Mouse (Mus musculus) kidney, embryonic 16.5 days (tissue): ENCODE measurements at regions not wholly inside any gene's neighbourhood (a gene's known extent, or its start where the extent isn't known, plus 50 kb on each side); places are given as distances from the start of the nearest gene placed in this dataset.

Source experiments
- ATAC-seq: fragments of 200-750 bp; cut with Nextera tagmentation; 2 replicates; pipeline ENCODE4 v1.8.0; 2017; ENCODE audit warnings: moderate TSS enrichment; ENCODE audit not compliant: low FRiP score, low TSS enrichment
- H3K27ac ChIP-seq: fragments of 300-500 bp; sonication (generic); 2 replicates; pipeline ENCODE4 v1.5.1; 2014; ENCODE audit warnings: low read length
- H3K27me3 ChIP-seq: fragments of 300-500 bp; sonication (generic); 2 replicates; pipeline ENCODE4 v1.6.1; 2014; ENCODE audit warnings: low read length, control low read depth, mixed read lengths; ENCODE audit not compliant: insufficient read depth
- H3K36me3 ChIP-seq: fragments of 300-500 bp; sonication (generic); 2 replicates; pipeline ENCODE4 v1.6.1; 2014; ENCODE audit warnings: low read length, control low read depth, mixed read lengths; ENCODE audit not compliant: insufficient read depth
- H3K4me1 ChIP-seq: fragments of 300-500 bp; sonication (generic); 2 replicates; pipeline ENCODE4 v1.6.1; 2014; ENCODE audit warnings: low read length, control low read depth, mixed read lengths; ENCODE audit not compliant: insufficient read depth
- H3K4me2 ChIP-seq: fragments of 300-500 bp; sonication (generic); replicated peaks from 2 replicates; pipeline ENCODE4 v1.6.1; 2014; ENCODE audit warnings: low read depth, low read length
- H3K4me3 ChIP-seq: fragments of 300-500 bp; sonication (generic); 2 replicates; pipeline ENCODE4 v1.5.1; 2014; ENCODE audit warnings: mild to moderate bottlenecking, low read length
- H3K9ac ChIP-seq: fragments of 300-500 bp; sonication (generic); replicated peaks from 2 replicates; pipeline ENCODE4 v1.6.1; 2014; ENCODE audit warnings: low read length
- H3K9me3 ChIP-seq: fragments of 300-500 bp; sonication (generic); 2 replicates; pipeline ENCODE4 v1.6.1; 2016; ENCODE audit warnings: low read length, control low read depth
- WGBS: fragments of 180-500 bp; shearing (Covaris S2); extraction: QIAGEN DNeasy Blood & Tissue Kit; methylation state at CpG from one replicate; pipeline ENCODE4 v1.1.7; 2014; 5-methylcytosine and 5-hydroxymethylcytosine counted together

- H3K9ac ChIP-seq: no peak overlapping the region
These were observed 333.6 kb upstream of the Ercc4 start for GRCm38 (mm10) chr16:12775876-12776275.

GRCm38 (mm10) chr16:12779079-12779478 is 330.4 kb upstream of the Ercc4 start:
- Histone ChIP-seq H3K36me3 (no peaks in the 10 kb centered on the region), H3K4me3 (no peak overlapping the region), H3K27ac (no peak overlapping the region), H3K9ac (no peak overlapping the region), H3K9me3 (no peaks in the 10 kb centered on the region), H3K4me2 (no peak overlapping the region), H3K4me1 (no peaks in the 10 kb centered on the region), H3K27me3 (no peaks in the 10 kb centered on the region)
- WGBS: 76% methylated on average over 3 of the region's 3 CpGs
- no peak for ATAC-seq

More at GRCm38 (mm10) chr16:12775876-12776275, 333.6 kb upstream of the Ercc4 start:
- no peaks in the 10 kb centered on the region for H3K4me1 ChIP-seq
- H3K27me3 ChIP-seq: no peaks in the 10 kb centered on the region
- no peak for ATAC-seq
- H3K9me3 ChIP-seq: no peaks in the 10 kb centered on the region
- H3K4me2 ChIP-seq: no peak overlapping the region
- no peaks in the 10 kb centered on the region for H3K36me3 ChIP-seq
- H3K4me3 ChIP-seq: no peak overlapping the region
- H3K27ac ChIP-seq: no peak overlapping the region
- WGBS: 77% methylated on average over 2 of the region's 2 CpGs

DNA sequence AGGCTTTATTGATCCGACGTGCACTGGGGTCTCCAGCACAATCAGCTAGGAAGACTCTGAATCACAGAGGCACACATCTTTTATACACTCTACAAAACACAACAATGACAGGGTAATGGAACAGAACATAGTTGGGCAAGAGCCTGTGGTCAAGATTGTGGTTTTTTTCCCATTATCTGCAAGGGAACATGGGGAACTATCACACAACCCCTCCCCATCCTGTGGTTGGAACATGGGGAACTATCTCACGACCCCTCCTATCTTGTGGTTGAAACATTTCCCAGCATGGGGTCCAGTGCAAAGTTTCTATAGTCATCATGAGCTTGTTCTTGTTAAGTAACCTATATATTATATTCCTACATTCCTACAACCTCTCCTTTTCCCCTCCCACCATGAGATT is 328.8 kb upstream of the Ercc4 start:
- Histone ChIP-seq H3K27ac (no peak overlapping the region), H3K36me3 (no peaks in the 10 kb centered on the region), H3K9ac (no peak overlapping the region), H3K27me3 (no peaks in the 10 kb centered on the region), H3K4me1 (no peaks in the 10 kb centered on the region), H3K4me3 (no peak overlapping the region), H3K4me2 (no peak overlapping the region), H3K9me3 (no peaks in the 10 kb centered on the region)
- 92% methylated on average over 3 of the region's 3 CpGs for WGBS
- ATAC-seq: no peak

DNA sequence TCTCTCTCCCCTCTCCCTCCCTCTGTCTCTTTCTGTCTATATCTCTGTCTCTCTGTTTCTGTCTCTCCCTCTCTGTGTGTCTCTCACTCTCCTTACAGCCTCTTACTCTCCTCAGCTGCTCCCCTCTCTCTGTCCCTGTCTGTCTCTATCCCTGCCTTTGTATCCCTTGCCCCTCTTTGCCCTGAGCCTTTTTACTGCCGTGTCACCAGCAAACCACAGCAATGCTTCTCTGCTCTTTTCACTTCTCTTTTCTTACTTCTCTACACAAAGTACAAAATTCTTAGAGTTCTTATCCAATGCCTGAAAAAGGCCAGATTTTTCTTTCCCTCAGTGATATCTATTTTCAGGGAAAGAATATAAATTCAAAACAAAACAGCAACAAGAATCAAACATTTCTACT is 323.7 kb upstream of the Ercc4 start:
- no peaks in the 10 kb centered on the region for H3K27me3 ChIP-seq
- no peak overlapping the region for H3K4me2 ChIP-seq
- H3K4me1 ChIP-seq: no peaks in the 10 kb centered on the region
- H3K4me3 ChIP-seq: no peak overlapping the region
- H3K27ac ChIP-seq: no peak overlapping the region
- WGBS: 61% methylated on average over 1 of the region's 1 CpGs
- no peaks in the 10 kb centered on the region for H3K36me3 ChIP-seq
- 0 out of 2 replicates have a peak, but pooled peaks cover 2% of the 10 kb centered on the region for H3K9me3 ChIP-seq
- ATAC-seq: no peak
- no peak overlapping the region for H3K9ac ChIP-seq

DNA sequence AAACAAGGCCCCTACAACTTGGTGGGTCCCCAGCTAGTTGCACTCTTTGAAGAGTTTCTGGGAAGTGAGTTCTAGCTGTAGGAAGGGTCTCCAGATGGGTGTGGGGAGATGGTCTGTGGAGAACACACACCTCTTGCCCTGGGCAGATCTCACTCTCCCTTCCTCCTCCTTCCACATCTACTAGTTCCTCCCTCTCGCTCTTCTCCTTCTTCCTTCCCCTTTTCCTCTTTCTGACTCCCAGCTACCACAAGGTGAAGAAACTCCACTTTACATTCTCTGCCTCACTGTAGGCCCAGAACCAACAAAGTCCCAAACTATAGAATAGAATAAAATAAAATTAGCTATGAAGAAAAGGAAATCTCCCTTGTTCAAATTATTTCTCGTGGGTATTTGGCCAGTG is 311.0 kb upstream of the Ercc4 start:
- Histone ChIP-seq H3K4me3 (no peak overlapping the region), H3K27me3 (no peaks in the 10 kb centered on the region), H3K36me3 (no peaks in the 10 kb centered on the region), H3K9me3 (no peaks in the 10 kb centered on the region), H3K9ac (no peak overlapping the region), H3K4me1 (no peaks in the 10 kb centered on the region), H3K27ac (no peak overlapping the region), H3K4me2 (no peak overlapping the region)
- ATAC-seq: no peak
- WGBS: 88% methylated on average over 2 of the region's 2 CpGs

GRCm38 (mm10) chr16:12800181-12800580 is 309.3 kb upstream of the Ercc4 start:
- 64% methylated on average over 1 of the region's 1 CpGs for WGBS
- ATAC-seq: no peak
- no peak overlapping the region for H3K27ac ChIP-seq
- H3K27me3 ChIP-seq: no peaks in the 10 kb centered on the region
- H3K9ac ChIP-seq: no peak overlapping the region
- H3K4me2 ChIP-seq: no peak overlapping the region
- H3K36me3 ChIP-seq: no peaks in the 10 kb centered on the region
- H3K9me3 ChIP-seq: no peaks in the 10 kb centered on the region
- H3K4me1 ChIP-seq: no peaks in the 10 kb centered on the region
- no peak overlapping the region for H3K4me3 ChIP-seq

- Histone ChIP-seq H3K4me1 (no peaks in the 10 kb centered on the region), H3K4me3 (no peak overlapping the region), H3K27ac (no peak overlapping the region), H3K27me3 (no peaks in the 10 kb centered on the region), H3K9ac (no peak overlapping the region), H3K4me2 (no peak overlapping the region), H3K36me3 (no peaks in the 10 kb centered on the region), H3K9me3 (no peaks in the 10 kb centered on the region)
- ATAC-seq: no peak
- 77% methylated on average over 1 of the region's 1 CpGs for WGBS
These were observed 306.8 kb upstream of the Ercc4 start for GRCm38 (mm10) chr16:12802651-12803050.

- H3K36me3 ChIP-seq: no peaks in the 10 kb centered on the region
- H3K9ac ChIP-seq: no peak overlapping the region
- no peaks in the 10 kb centered on the region for H3K27me3 ChIP-seq
- H3K4me3 ChIP-seq: no peak overlapping the region
- H3K4me2 ChIP-seq: no peak overlapping the region
- H3K27ac ChIP-seq: no peak overlapping the region
- H3K4me1 ChIP-seq: no peaks in the 10 kb centered on the region
- WGBS: 49% methylated on average over 8 of the region's 8 CpGs
- ATAC-seq: no peak
- H3K9me3 ChIP-seq: no peaks in the 10 kb centered on the region
These were observed 302.1 kb upstream of the Ercc4 start for GRCm38 (mm10) chr16:12807351-12807871.

DNA sequence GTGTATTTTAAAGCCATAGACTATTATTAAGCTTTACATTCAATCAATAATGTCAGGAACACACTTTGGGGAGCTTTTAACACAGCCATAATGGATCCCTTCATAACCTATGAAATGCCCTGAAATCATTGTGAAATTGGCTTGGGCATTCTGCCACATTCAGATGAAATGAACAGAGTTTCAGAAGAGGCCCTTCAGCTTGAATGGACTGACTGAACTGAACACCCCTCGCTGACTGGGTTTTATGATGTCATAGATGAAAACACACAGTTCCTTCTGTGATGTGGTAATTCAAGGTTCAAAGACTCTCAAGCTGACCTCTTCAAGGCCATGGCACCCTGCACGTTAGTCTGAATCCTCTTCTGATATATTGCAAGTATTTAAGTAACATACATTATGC is 298.4 kb upstream of the Ercc4 start:
- H3K4me2 ChIP-seq: no peak overlapping the region
- H3K9ac ChIP-seq: no peak overlapping the region
- no peak overlapping the region for H3K4me3 ChIP-seq
- no peaks in the 10 kb centered on the region for H3K27me3 ChIP-seq
- H3K27ac ChIP-seq: no peak overlapping the region
- no peaks in the 10 kb centered on the region for H3K4me1 ChIP-seq
- no peaks in the 10 kb centered on the region for H3K36me3 ChIP-seq
- H3K9me3 ChIP-seq: no peaks in the 10 kb centered on the region
- 42% methylated on average over 2 of the region's 2 CpGs for WGBS
- no peak for ATAC-seq

GRCm38 (mm10) chr16:12824646-12825045 is 284.8 kb upstream of the Ercc4 start:
- Histone ChIP-seq H3K4me1 (no peaks in the 10 kb centered on the region), H3K27me3 (no peaks in the 10 kb centered on the region), H3K9me3 (no peaks in the 10 kb centered on the region), H3K4me2 (no peak overlapping the region), H3K36me3 (no peaks in the 10 kb centered on the region), H3K27ac (no peak overlapping the region), H3K9ac (no peak overlapping the region), H3K4me3 (no peak overlapping the region)
- 72% methylated on average over 6 of the region's 6 CpGs for WGBS
- no peak for ATAC-seq
